Mouse (Mus musculus): ENCODE measurements around the gene Clcc1. TPM values are rescaled to one million over a fixed set of nuclear protein-coding genes. Genes with fewer than 3 reads are reported as not detected.
A peak's percentile ranks its signal among the peaks of the same experiment; 100 is the strongest.

Gene Clcc1
- polyA plus RNA-seq, 1 experiment from 2014 or later = 46.0 TPM

DNA sequence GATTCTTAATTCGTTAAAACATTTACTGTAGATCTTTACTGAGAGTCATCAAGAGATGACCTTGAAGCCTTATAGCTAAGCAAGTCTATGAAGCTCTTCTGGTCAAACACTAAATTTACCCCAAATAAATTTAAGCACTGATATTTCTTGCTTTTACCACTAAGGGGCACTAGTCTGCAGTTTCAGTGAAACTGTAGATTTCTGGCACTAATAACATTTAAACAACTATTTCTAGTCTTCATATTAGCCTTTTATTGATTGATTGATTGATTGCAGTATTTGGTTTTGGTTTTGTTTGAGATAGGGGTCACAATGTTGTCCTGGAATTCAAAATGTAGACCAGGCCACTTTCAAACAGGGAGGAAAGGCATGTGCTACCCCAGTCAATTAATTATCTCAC lies 47.5 kb downstream of the Clcc1 start:
- WGBS = 68% methylated on average over 1 of the region's 1 CpGs
- no peak overlapping the region for H3K9ac ChIP-seq
- H3K4me2 ChIP-seq = no peak overlapping the region
- no peak overlapping the region for H3K27ac ChIP-seq (ENCODE audit: poor library complexity, severe bottlenecking)
- H3K4me1 ChIP-seq (replicated peaks) = no peaks in the 10 kb centered on the region
- no peak overlapping the region for H3K4me3 ChIP-seq
- ATAC-seq (ENCODE audit: insufficient number of reproducible peaks, low FRiP score) = no peak
- H3K27me3 ChIP-seq (replicated peaks) = no peaks in the 10 kb centered on the region
- H3K36me3 ChIP-seq = peaks cover 55% of the 10 kb centered on the region
- no peaks in the 10 kb centered on the region for H3K9me3 ChIP-seq (replicated peaks)

DNA sequence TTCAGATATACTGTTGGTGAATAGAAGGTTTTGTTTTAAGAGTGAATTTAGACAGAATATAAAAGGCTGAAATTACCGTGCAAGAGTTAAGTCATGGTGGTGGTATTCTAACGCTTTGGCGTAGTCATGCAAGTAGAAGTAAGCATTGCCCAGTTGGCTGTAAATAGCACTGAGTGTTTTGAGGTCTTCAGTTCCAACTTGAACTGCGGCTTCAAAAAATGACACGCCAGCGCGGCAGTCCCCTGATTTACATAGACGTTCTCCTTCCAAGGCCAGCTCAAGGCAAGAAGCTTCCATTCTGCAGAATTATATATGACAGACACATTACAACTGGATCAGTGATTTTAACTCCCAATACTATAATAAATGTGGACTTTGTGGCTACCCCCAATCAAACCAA lies 49.1 kb downstream of the Clcc1 start:
- 96% methylated on average over 8 of the region's 8 CpGs for WGBS
- Histone ChIP-seq H3K9me3 (replicated peaks) (no peaks in the 10 kb centered on the region), H3K27ac (ENCODE audit: poor library complexity, severe bottlenecking) (no peak overlapping the region), H3K27me3 (replicated peaks) (no peaks in the 10 kb centered on the region), H3K4me2 (no peak overlapping the region), H3K9ac (no peak overlapping the region), H3K4me3 (no peak overlapping the region), H3K4me1 (replicated peaks) (no peaks in the 10 kb centered on the region), H3K36me3 (peaks cover 43% of the 10 kb centered on the region)
- no peak for ATAC-seq (ENCODE audit: insufficient number of reproducible peaks, low FRiP score)

DNA sequence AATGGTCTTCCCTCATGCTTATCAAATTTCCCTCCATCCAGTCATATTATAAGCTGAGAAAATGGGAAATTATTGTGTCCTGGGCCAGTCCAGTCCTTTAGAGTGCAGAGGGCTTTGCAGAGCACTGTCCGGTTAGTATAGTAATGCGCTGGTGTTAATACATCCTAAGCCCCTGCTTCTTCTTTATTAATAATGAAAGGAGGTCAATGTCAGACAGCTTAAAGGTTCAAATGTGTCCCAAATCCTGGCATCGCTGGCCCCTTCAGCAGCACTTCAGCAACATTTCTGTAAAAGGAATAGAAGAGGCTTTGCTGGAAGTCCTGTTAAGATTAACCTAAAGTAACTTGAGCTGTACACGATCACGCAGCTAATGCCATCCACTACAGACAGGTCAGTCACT lies 57.6 kb downstream of the Clcc1 start:
- Histone ChIP-seq H3K9me3 (replicated peaks) (no peaks in the 10 kb centered on the region), H3K27me3 (replicated peaks) (no peaks in the 10 kb centered on the region), H3K4me1 (replicated peaks) (peaks cover 14% of the 10 kb centered on the region), H3K4me2 (no peak overlapping the region), H3K36me3 (no peaks in the 10 kb centered on the region), H3K9ac (no peak overlapping the region), H3K27ac (ENCODE audit: poor library complexity, severe bottlenecking) (no peak overlapping the region), H3K4me3 (no peak overlapping the region)
- 91% methylated on average over 5 of the region's 5 CpGs for WGBS
- no peak for ATAC-seq (ENCODE audit: insufficient number of reproducible peaks, low FRiP score)

DNA sequence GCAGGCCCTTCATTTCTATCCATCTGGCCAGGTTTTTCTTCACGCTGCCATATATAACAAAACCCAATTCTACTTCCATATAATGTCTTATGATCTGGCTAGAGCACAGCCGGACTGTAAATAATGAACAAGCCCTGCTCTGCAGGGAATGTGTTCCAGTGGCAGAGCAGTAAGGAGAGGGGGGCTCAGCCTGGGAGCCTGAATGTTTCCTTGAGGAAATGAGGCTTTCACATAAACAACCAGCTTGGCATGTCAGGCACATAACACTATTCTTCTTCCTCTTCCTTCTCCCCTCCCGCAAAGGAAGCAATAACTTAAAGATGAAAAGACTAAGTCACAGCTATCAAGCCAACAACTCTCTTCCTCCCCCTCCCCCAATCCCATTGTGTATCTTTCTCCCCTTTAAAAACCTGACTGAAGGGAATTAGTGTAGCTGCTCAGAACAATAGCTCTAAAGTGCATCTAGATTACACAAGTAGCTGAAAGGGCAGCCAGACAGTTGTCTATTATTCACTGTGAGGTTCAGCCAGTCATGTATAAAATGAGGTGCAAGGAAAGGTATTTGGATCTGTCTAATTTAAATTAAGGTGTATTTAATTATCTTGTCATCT lies 59.5 kb downstream of the Clcc1 start:
- Histone ChIP-seq H3K9me3 (replicated peaks) (no peaks in the 10 kb centered on the region), H3K4me2 (no peak overlapping the region)
- 49% methylated on average over 3 of the region's 3 CpGs for WGBS

DNA sequence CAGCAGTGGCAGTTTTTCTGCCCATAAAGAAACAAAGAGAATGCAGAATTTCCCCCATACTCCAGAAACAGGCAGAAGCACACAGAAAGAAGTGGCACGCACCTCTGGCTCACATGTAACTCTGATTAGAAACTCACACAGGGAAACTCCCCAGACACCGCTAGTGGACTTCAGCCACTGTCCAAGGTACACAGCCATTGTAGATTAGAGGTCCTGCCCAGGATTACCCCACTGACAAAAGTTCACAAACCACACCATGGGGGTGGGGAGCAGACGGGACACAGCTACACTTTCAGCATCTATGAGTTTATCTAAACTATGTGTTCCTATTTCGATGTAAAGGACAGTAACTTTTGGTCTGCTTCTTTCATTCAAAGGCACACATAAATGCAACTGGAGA lies 61.1 kb downstream of the Clcc1 start:
- peaks cover 9% of the 10 kb centered on the region for H3K4me1 ChIP-seq (replicated peaks)
- H3K27me3 ChIP-seq (replicated peaks) = no peaks in the 10 kb centered on the region
- H3K4me3 ChIP-seq = no peak overlapping the region
- no peak overlapping the region for H3K27ac ChIP-seq (ENCODE audit: poor library complexity, severe bottlenecking)
- WGBS = 78% methylated on average over 4 of the region's 4 CpGs
- no peak overlapping the region for H3K4me2 ChIP-seq
- H3K9me3 ChIP-seq (replicated peaks) = no peaks in the 10 kb centered on the region
- H3K9ac ChIP-seq = no peak overlapping the region
- ATAC-seq (ENCODE audit: insufficient number of reproducible peaks, low FRiP score) = no peak
- no peaks in the 10 kb centered on the region for H3K36me3 ChIP-seq

More for the DNA sequence above, 59.5 kb downstream of the Clcc1 start:
- peaks cover 14% of the 10 kb centered on the region for H3K4me1 ChIP-seq (replicated peaks)
- no peaks in the 10 kb centered on the region for H3K36me3 ChIP-seq
- ATAC-seq (ENCODE audit: insufficient number of reproducible peaks, low FRiP score) = no peak
- no peak overlapping the region for H3K4me3 ChIP-seq
- H3K27ac ChIP-seq (ENCODE audit: poor library complexity, severe bottlenecking) = no peak overlapping the region
- no peaks in the 10 kb centered on the region for H3K27me3 ChIP-seq (replicated peaks)
- 0 out of 2 replicates have a peak overlapping the region, but pooled peaks have one; percentile 35 for H3K9ac ChIP-seq

DNA sequence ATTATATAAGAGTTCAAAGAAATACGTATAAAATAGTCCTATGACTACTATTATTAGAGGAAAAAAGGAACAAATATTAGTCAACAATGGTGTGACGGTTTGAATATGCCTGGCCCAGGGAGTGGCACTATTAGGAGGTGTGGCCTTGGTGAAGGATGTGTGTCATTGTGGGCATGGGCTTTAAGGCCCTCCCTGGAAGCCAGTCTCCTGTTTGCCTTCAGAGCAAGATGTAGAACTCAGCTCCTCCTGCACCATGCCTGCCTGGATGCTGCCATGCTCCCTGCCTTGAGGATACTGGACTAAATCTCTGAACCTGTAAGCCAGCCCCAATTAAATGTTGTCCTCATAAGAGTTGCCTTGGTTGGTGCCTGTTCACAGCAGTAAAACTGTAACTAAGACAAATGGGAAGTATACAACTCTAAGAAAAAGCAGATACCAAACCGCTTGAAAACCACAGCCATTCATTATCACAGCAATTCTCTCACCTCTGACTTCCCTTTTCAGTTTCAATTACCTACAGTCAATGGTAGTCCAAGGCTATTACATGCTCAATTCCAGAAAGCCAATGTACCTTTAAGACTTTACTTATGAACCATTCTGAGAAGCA lies 64.3 kb downstream of the Clcc1 start:
- Histone ChIP-seq H3K27me3 (replicated peaks) (no peaks in the 10 kb centered on the region), H3K9me3 (replicated peaks) (no peaks in the 10 kb centered on the region), H3K9ac (no peak overlapping the region), H3K4me1 (replicated peaks) (peaks cover 14% of the 10 kb centered on the region), H3K4me2 (no peak overlapping the region), H3K4me3 (no peak overlapping the region), H3K36me3 (no peaks in the 10 kb centered on the region), H3K27ac (ENCODE audit: poor library complexity, severe bottlenecking) (no peak overlapping the region)
- 86% methylated on average over 3 of the region's 3 CpGs for WGBS
- ATAC-seq (ENCODE audit: insufficient number of reproducible peaks, low FRiP score) = no peak

DNA sequence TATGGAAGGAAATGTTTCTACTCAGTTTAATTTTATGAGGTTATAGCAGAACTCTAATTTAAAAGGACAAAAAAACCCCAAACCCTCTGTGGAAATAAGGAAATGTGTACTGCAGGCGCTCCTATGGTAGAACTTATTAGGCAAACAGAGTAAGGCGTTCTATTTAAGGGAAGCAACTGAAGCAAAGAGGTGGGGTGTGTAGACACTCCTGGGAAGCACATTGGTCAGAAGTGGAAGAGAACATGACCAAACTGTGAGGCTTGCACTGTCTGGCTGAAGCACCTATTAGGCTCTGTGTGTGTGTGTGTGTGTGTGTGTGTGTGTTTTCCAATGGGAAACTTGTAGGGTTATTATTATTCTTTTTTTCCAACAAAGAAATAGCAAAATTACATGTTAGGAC lies 65.6 kb downstream of the Clcc1 start:
- Histone ChIP-seq H3K9ac (no peak overlapping the region), H3K4me3 (no peak overlapping the region), H3K27ac (ENCODE audit: poor library complexity, severe bottlenecking) (no peak overlapping the region), H3K27me3 (replicated peaks) (no peaks in the 10 kb centered on the region), H3K9me3 (replicated peaks) (no peaks in the 10 kb centered on the region), H3K4me2 (no peak overlapping the region), H3K4me1 (replicated peaks) (peaks cover 11% of the 10 kb centered on the region; the same call in 1 of the 2 replicates), H3K36me3 (no peaks in the 10 kb centered on the region)
- ATAC-seq (ENCODE audit: insufficient number of reproducible peaks, low FRiP score) = no peak
- 79% methylated on average over 2 of the region's 2 CpGs for WGBS

DNA sequence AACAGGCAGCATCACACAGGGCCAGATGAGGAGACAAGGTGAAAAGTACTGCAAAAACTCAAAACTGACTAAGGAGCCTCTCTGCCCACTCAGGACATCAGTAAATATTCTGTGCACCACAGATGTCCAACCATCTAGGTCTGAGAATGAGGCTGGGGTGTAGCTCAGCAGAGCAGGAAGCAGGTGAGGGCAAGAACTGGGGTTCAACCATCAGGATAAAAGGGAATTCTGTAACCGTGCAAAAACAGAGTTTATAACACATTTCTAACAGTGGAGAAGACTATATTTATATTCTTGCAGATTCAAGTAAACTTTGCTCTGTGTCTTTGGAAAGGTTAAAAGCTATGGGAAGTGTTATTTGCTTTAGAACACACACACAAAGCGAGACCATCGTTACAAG lies 66.0 kb downstream of the Clcc1 start:
- Histone ChIP-seq H3K4me2 (no peak overlapping the region; the same call in 1 of the 2 replicates), H3K27me3 (replicated peaks) (no peaks in the 10 kb centered on the region), H3K9me3 (replicated peaks) (no peaks in the 10 kb centered on the region), H3K4me3 (no peak overlapping the region), H3K4me1 (replicated peaks) (peaks cover 11% of the 10 kb centered on the region; the same call in 1 of the 2 replicates), H3K9ac (no peak overlapping the region), H3K27ac (ENCODE audit: poor library complexity, severe bottlenecking) (no peak overlapping the region), H3K36me3 (no peaks in the 10 kb centered on the region)
- 90% methylated on average over 3 of the region's 3 CpGs for WGBS
- no peak for ATAC-seq (ENCODE audit: insufficient number of reproducible peaks, low FRiP score)

DNA sequence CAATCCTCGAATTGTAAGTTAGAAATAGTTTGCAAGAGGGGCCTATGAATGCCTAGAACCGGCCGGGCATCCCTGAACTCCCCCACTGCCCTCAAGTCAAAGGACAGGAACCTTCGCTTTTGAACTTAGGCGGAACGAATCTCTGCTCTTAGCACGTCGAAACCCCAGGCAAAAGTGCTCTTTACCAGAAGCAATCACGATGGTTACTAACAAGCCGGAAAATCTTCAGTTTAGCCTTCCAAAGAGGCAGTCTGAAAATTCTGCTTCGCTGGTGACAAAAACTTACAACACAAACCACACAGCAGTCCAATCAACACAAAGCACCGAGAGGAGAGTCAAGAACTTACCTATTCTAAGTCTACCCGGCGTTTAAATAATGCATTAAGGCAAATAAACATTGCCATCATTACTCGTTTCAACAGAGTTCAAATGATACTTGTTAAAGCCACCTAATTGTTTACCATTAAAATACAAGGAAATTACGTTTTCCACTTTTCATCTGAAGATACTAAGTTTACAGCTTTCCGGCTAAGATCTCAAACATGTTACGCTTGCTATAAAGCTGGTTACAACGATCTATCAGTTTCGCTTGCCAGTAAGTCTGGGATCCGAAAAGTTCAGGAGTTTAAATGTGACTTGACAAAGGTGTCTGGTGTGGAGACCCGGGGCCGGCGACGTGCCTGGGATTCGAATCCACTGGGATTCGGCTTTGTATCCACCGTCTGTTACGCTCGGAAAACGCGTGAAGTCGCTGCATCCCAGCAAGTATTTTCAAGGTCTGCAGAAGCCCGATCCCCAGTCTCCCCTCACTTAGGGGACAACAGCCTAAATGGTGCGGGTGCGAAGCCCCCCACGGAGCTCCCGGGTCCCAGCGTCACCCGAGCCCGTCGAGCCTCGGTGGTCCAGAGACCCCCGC lies 67.6 kb downstream of the Clcc1 start:
- ATAC-seq (ENCODE audit: insufficient number of reproducible peaks, low FRiP score) = no peak; the same call in 1 of the 2 replicates

DNA sequence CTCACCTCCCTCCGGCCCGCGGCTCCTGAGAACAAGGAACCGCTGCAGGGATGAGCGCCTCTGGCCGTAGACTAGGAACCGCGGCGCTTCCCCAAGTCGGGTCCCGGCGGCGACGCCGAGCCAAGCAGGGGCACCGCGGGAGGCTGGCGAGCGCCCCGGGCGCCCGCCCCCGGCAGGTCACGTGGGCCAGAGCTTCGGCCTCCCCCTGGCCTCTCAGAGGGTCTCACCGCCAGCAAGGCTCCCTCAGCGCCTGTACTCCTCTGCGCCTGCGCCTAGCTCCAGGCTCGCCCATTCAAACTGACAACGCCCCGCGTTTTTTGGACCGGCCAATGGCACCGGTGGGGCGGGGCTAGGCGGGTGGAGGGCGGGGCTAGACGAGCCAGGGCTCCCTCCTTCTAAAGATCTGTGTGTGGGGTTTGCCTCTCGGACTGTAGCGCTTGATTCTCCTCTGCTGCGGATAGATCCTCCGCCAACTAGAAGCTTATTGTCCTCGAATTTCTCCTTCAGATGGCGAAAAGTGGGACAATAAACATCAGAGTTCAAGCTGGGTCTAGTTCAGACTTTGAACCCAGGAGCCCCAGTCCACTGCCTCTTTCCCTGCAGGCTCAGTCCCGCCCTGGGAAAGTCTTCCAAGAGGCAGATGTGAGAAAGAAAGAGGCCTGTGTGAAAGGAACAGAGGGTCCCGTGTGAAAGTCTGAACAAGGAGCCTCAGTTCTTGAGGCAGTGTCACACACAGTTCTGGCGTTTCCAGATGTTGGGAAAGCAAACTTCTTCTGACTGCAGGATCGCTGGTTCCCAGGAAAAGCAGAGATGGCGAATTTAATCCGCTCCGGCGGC lies 68.5 kb downstream of the Clcc1 start, which contains the start of gene Gpsm2:
Gene Gpsm2 (minus strand): TSS at position 274 of the 837 bp plus-strand sequence.
- WGBS = 3% methylated on average over 48 of the region's 53 CpGs

More for the DNA sequence above, 67.6 kb downstream of the Clcc1 start:
- Histone ChIP-seq H3K4me1 (replicated peaks) (peaks cover 11% of the 10 kb centered on the region; the same call in 1 of the 2 replicates), H3K27me3 (replicated peaks) (no peaks in the 10 kb centered on the region), H3K9me3 (replicated peaks) (no peaks in the 10 kb centered on the region), H3K4me3 (peak overlapping the region; percentile 69), H3K27ac (ENCODE audit: poor library complexity, severe bottlenecking) (peak overlapping the region; percentile 85), H3K9ac (peak overlapping the region; percentile 83), H3K4me2 (peak overlapping the region; percentile 84), H3K36me3 (no peaks in the 10 kb centered on the region)
- under 1% methylated on average over 44 of the region's 44 CpGs for WGBS

More for the DNA sequence above, 68.5 kb downstream of the Clcc1 start, which contains the start of gene Gpsm2:
- peak within 1 kb of the TSS; percentile 84 for H3K4me2 ChIP-seq
- peak within 1 kb of the TSS; percentile 83 for H3K9ac ChIP-seq
- H3K4me3 ChIP-seq = peak within 1 kb of the TSS; percentile 69
- peaks cover 11% of the 10 kb centered on the region; the same call in 1 of the 2 replicates for H3K4me1 ChIP-seq (replicated peaks)
- ATAC-seq (ENCODE audit: insufficient number of reproducible peaks, low FRiP score) = peak; percentile 99
- no peaks in the 10 kb centered on the region for H3K36me3 ChIP-seq
- H3K27ac ChIP-seq (ENCODE audit: poor library complexity, severe bottlenecking) = peak within 1 kb of the TSS; percentile 85
- no peaks in the 10 kb centered on the region for H3K9me3 ChIP-seq (replicated peaks)
- H3K27me3 ChIP-seq (replicated peaks) = no peaks in the 10 kb centered on the region
